Mouse (Mus musculus) retina, postnatal 1 day (tissue): ENCODE measurements at regions not wholly inside any gene's neighbourhood (a gene's known extent, or its start where the extent isn't known, plus 50 kb on each side); places are given as distances from the start of the nearest gene placed in this dataset.

Experiments
- DNase-seq: peaks from one replicate; pipeline ENCODE4 v3.0.0-alpha.2; 2012

DNA sequence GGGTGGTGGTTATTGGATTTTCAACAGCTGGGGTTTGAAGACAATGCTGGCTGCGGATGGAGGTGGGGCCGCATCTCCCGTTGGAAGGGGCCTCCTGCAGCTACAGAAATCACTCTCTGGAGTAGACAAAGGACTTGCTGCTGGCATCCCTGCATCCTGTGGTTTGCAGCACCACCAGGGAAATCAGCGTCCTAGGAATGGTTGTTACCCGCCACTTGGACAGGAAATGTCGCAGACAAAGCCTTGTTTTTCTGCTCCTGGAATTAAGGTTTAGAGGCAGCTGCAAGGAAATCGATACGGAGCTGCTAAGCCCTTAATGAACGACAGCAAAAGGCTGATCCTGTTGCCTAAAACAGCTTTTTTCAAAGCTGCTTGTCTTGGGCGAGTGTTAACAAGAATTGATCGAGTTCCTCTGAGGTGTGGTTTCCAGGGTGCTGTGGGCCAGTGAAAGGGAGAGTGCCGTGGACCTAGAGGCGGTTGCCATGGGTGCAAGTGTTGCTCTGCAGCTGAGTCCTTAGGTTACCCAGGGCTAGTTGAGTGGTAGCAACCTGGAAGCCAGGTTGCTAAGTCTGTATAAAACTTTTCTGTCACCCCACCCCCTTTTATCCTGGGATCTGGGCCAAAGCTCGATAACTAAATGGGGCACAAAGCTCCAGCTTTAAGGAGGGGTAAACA is 230.6 kb upstream of the Chd6 start:
- DNase-seq, result peak; percentile 69

DNA sequence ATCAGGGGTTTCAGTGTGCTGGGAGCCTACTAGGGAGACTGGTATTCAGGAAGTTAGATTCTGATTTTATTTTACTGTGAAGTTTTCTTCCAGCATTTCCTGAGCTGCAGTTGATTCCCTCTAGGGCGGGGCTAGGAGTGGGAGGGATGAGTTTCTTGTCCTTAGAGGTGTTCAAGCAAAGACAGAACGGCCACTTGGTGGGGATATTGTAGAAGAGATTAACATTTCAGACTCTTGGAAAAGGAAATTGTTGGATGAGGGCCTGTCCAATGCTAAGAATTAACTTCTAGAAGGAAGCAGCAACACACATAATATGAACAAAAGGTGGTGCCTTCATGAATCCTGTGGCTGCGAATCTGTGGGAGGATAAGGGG is 230.1 kb upstream of the Chd6 start:
- no peak for DNase-seq

- peak; percentile 56 for DNase-seq
Observed at GRCm38 (mm10) chr2:161332653-161333052, 223.8 kb upstream of the Chd6 start.

DNA sequence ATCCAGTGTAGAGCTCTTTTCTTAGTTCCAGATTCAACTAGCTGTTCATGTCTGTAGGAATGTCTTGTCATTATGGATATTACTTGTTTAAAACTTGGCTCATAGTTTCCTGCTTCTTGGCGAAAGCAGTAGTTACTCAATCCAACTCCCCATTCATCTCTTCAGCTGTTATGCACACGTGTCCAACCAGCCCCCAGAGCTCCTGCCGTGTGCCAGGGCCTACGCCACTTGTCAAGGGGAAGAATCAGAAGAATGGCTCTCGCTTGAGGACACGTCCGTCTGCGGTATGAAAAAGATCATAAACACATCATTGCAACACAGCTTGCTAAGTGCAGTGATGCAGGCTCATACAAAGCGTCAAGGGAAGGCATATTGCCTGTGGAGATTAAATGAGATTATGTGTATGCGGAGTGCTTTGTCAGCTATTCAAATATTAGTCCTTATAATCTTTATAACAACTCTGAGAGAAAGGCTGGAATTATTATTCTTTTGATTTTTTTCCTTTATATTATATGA is 223.0 kb upstream of the Chd6 start:
- DNase-seq, result no peak

DNA sequence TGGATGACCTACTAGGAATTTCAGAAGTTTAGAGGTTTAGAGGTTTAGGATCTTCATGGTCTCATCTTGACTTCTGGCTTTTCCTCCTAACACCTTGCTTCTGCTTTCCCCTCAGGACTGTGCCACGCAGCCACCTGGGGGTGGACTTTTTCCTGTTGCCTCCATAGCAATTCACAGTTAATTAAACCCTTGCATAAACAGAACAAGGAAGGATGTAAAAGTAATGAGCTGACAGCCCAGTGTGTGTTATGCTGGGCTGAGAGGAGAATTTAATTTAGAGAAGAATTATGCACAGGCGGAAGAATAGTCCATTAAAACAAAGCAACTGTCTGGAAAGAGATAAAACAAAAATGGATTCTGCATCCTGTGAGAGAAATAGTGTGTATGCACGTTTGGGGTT is 193.9 kb upstream of the Chd6 start:
- peak; percentile 15 for DNase-seq

DNA sequence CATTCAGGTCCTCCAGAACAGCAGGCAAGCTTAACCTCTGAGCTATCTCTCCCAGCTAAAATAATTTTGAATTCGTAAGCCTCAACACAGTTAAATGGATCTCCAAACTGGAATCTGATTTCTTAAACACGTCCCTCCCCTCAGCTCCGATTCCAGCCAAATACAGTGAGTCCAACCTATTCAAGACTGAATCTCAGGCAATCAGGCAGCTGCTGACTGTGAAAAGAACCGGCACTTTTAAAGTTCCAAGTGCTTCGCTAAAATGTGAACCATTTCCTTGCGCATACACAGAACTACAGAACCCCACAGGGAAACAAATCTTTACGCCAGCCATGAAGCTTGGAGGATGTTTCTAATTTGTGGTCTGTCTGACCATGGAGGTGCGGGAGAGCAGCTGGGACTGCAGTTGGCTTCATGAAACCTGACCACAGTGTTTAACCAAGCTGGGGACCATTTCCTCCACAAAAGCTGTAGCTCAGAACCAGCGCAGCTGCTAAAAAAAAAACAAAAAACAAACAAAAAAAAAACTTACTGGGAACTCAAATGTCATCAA is 160.1 kb upstream of the Chd6 start:
- no peak for DNase-seq

DNA sequence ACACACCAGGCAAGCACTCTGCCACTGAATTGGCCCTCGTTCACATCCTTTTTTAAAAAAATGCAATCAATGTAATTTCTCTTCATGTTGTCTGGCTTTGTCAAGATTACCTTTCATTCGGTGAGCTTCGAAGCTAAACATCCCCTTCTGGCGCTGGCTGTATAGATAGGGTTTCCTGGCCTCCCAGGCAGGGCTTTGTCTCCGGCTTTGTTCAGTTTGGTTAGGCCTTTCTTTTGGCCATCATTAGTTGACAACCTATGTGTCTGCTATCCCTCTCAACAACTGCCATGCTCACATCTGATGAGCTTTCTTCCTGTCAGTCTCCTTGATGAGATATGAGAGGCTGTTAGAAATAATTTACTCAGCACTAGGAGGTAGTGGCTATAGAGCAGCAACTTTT is 157.6 kb upstream of the Chd6 start:
- DNase-seq, result peak; percentile 23

GRCm38 (mm10) chr2:161265211-161265610 is 156.3 kb upstream of the Chd6 start:
- peak; percentile 89 for DNase-seq

GRCm38 (mm10) chr2:161252761-161253160 is 143.9 kb upstream of the Chd6 start:
- DNase-seq, result no peak

- DNase-seq, result no peak
Observed at GRCm38 (mm10) chr2:161241665-161242064, 132.8 kb upstream of the Chd6 start.

GRCm38 (mm10) chr2:161237280-161237819 is 128.5 kb upstream of the Chd6 start:
- DNase-seq, result no peak

- DNase-seq, result no peak
Observed at GRCm38 (mm10) chr2:161233155-161233741, 124.4 kb upstream of the Chd6 start.

DNA sequence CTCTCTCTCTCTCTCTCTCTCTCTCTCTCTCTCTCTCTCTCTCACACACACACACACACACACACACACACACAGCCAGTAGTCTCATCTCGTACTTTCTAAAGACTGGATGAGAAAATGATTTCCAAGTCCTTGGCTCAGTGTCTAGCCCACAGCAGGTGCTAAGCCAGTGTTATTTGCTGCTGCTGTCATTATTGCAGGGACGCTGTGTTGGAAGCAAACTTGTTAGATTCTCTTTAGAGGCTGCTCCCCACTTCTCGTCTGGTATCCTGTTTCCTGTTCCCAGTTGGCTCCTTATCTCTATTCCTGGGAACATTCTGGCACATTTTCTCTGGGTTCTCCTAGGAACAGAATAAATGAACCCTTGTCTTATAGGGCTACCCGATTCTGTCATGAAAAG is 122.5 kb upstream of the Chd6 start:
- DNase-seq, result no peak

- peak; percentile 12 for DNase-seq
Observed at GRCm38 (mm10) chr2:161215736-161216135, 106.9 kb upstream of the Chd6 start.

- peak; percentile 87 for DNase-seq
Observed at GRCm38 (mm10) chr2:161214681-161215458, 106.0 kb upstream of the Chd6 start.

DNA sequence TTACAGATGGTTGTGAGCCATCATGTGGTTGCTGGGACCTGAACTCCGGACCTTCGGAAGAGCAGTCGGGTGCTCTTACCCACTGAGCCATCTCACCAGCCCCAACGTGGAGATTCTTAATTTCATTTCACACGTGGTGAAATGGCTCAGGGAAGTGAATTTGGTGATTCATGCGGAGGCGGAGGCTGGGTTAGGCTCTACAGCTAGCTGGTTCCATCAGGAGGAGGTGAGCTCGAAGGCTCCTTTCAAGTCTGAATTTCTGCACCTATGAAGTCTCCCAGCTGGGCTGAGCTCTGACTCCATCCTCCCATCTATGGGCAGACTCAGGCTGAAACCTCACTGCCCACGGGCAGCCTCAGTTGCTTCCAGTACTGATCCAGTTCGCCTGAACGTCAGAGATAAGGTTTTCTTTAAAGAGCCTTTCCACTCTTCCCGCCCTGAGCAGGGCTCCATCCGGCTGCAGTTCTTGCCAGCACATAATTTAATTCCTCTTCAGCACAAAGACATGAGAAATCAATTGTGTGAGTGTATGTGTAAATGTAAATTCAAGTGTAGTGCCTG is 103.5 kb upstream of the Chd6 start:
- DNase-seq, result no peak

DNA sequence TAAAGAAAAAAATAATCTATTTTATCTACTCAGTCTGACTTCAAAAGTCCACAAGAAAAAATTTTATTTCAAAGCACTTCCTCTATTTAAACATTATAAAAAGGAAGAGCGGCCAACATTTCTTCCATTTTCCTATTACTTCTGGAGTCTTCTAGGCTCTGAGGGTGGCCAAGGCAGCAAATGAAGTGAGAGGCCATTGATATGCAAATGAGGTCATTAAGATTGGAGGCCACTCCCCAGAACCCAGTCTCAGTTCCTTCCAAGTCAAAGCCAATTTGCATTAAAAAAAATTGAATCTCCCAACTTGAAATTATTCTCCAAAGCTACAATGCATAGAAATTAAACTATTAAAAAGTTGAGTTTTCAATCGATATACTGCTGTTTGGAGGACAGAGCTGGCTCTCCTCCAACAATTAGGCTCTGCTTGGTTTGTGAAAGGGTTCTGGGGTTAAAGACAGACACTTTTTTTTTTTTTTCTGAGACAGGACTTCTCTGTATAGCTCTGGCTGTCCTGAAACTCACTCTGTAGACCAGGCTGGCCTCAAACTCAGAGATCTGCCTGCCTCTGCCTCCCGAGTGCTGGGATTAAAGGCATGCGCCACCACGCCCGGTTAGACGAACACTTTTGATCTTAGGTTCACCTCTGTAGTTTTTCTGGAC is 88.0 kb upstream of the Chd6 start:
- peak; percentile 77 for DNase-seq

DNA sequence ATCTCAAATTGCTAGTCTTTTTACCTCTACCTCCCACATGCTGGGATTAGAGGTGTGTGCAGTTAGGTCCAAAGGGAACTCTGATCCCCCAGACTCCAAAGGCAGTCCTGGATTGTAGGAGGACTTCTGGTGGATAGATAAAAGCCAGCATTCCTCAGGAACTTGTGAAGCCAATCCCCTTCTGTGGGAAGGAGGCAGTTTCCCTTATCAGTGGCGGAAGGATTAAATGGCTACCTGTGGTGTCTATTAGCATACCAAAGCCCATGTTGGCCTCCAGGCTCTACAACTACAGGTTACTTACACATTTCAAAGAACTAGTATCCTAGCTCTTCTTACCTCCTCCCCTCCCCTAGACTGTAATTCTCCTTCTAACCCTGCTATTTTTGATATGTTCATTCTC is 78.6 kb upstream of the Chd6 start:
- DNase-seq, result no peak

DNA sequence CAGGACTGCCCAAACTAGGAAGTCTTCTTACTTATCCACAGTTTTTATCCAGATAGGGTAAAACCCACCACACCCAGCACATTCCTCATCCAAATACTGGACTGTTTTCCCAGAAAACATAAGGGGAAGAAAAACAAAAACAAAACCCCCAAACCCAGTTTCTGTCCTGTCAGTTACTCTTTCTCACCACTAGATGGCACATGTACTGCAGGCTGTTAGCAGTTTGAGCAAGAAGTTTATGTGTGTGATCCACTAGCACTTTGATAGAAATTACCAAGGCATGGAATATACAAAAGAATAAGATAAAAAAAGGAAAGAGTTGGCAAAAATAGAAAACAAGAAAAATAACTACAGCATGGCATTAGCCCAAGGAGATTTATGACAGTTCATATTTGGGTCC is 76.2 kb upstream of the Chd6 start:
- DNase-seq, result peak; percentile 53

DNA sequence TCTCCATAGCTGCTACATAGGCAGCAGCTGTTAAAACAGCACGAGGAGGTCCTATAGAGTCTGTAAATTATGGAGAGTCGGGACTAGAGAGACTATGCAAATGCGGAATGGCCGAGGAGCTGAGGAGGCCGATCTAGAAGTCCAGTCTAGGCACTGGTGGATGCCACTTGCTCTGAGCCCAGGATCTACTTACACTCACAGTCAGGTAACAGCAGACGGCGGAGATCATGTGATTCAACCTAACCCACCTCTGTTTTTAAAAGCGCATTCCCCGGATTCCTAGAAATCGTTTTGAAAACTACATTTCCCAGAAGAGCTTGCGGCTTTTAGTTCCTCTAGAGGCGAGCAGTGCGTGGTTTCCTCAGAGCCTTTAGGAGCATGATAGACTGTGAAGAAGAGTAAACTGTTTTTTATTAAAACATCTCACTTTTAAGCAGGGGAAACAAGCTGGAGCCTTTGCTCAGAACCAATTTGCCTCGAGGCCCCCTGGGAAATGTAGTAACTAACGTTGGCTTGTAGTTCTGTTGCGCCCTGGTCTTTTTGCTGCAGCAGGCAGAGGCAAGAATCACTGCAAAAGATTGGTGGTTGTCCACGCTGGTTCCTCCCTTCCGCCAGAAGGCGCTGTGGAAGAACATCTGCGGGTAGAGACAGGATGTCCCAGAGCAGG is 68.6 kb upstream of the Chd6 start:
- peak; percentile 89 for DNase-seq

DNA sequence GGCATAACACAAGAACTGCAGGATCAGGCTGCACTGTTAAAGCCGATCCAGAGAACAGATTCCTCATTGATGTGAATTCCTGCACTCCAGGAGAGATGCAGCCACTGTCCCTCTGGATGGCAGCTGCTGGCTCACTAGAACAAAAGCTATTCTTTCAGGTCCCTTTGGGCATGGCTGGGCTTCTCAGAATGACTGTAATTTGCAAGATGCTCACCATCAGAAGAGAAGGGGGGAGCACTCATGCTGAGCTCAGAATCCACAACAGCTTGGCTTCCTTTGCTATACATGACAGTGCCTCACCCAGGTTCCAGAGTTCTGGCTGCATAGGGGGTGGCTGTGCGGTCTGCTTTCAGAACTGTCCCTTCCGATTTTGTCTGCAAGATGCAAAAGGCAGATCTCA is 57.8 kb upstream of the Chd6 start:
- DNase-seq, result peak; percentile 62

DNA sequence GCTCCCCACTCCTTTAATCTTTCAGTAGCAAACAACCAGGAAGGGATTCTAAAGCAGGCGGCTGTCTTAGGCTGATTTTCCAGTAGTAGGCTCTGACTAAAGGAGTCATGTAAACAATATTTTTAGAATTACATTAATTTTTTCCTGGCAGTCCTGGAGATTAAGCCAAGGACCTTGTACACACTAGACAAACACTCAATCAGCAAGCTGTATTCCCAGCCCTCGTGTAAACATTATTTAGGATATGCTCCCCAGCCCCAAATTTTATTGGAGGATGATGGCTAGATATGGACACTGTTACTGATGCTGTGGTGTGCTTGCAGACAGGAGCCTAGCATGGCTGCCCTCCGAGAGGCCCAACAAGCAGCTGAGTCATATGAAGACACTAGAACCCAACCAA is 56.6 kb upstream of the Chd6 start:
- no peak for DNase-seq
